Mouse (Mus musculus) thymus, adult 2 months (tissue): ENCODE results near the gene Rpsa.

ENCODE experiments used
- CTCF ChIP-seq: fragments of 200-500 bp; IDR thresholded peaks from 2 replicates; pipeline ENCODE4 v1.5.1; 2012; ENCODE audit warnings: mild to moderate bottlenecking, control low read depth, low read length, moderate library complexity, borderline replicate concordance; ENCODE audit not compliant: control insufficient read depth, poor library complexity, insufficient read depth; ENCODE audit errors: extremely low read depth
- POLR2A ChIP-seq: fragments of 200-500 bp; IDR thresholded peaks from 2 replicates; pipeline ENCODE4 v1.6.1; 2012; ENCODE audit warnings: mild to moderate bottlenecking, low read length, control low read depth, moderate library complexity; ENCODE audit not compliant: control insufficient read depth, poor library complexity, insufficient read depth; ENCODE audit errors: extremely low read depth

GRCm38 (mm10) chr9:120093701-120094100 is 33.8 kb upstream of the Rpsa start:
- TF ChIP-seq CTCF: no peak
- no peak for TF ChIP-seq POLR2A
